Mouse (Mus musculus) heart, postnatal 14 days (tissue): ENCODE data around the gene Extl1. TPM values are rescaled to one million over a fixed set of nuclear protein-coding genes. Genes with fewer than 3 reads are reported as not detected.
A peak's percentile ranks its signal among the peaks of the same experiment; 100 is the strongest.
"Not testable (repeated sequence)": the region's sequence is repeated elsewhere in the genome, so short reads cannot be mapped to it uniquely, and the experiment has no call there.

ENCODE experiments used
- DNase-seq, 2 experiments: peaks; one replicate each; pipeline ENCODE4 v3.0.0; 2021 to 2022
- intact Hi-C: fragments of 180-260 bp; cut with DNase I; formaldehyde crosslinking; loops from one replicate; pipeline ENCODE4 v1.15.1; 2025
- long read RNA-seq, 2 experiments: library from polyadenylated mRNA; stranded (forward); transcript quantifications; one replicate each; pipeline ENCODE4 v2.0.0; 2021
- total RNA-seq, 2 experiments: library from RNA; stranded (reverse); gene quantifications; 2 replicates each; pipeline ENCODE4 v1.2.3; 2021

Gene Extl1
- total RNA-seq, result 10 to 100 TPM; 11.4 to 12.0 TPM
- long read RNA-seq, experiment 1, full-length matches to known transcripts, result 13 of 16 reads
- long read RNA-seq, experiment 1, partial matches to known transcripts, result 1 of 16 reads
- long read RNA-seq, experiment 1, other reads (novel, unspliced or antisense), result 2 of 16 reads
- long read RNA-seq, experiment 2, full-length matches to known transcripts, result 7 of 10 reads
- long read RNA-seq, experiment 2, partial matches to known transcripts, result 1 of 10 reads
- long read RNA-seq, experiment 2, other reads (novel, unspliced or antisense), result 2 of 10 reads

- DNase-seq, intact Hi-C loops: not testable (repeated sequence)
Measured at GRCm38 (mm10) chr4:134383750-134384149, at the start of gene Extl1. Gene Extl1 (minus strand): TSS chr4:134383850.

- intact Hi-C loops, result no loop called here
- no peak for DNase-seq
Measured at GRCm38 (mm10) chr4:134432686-134433360, 49.2 kb upstream of the Extl1 start.

GRCm38 (mm10) chr4:134430381-134431004 is 46.8 kb upstream of the Extl1 start:
- intact Hi-C loops, result no loop called here
- DNase-seq, result peak in 1 of 2 experiments; percentile 26

GRCm38 (mm10) chr4:134425088-134425487 is 41.4 kb upstream of the Extl1 start:
- intact Hi-C loops, result no loop called here
- DNase-seq, result no peak

GRCm38 (mm10) chr4:134423949-134424348 is 40.3 kb upstream of the Extl1 start:
- intact Hi-C loops, result no loop called here
- no peak for DNase-seq

GRCm38 (mm10) chr4:134421971-134422370 is 38.3 kb upstream of the Extl1 start:
- intact Hi-C loops, result no loop called here
- DNase-seq, result no peak

GRCm38 (mm10) chr4:134417111-134417510 is 33.5 kb upstream of the Extl1 start:
- intact Hi-C loops, result no loop called here
- no peak for DNase-seq

GRCm38 (mm10) chr4:134416602-134417001 is 33.0 kb upstream of the Extl1 start:
- no peak for DNase-seq
- intact Hi-C loops, result no loop called here

GRCm38 (mm10) chr4:134416177-134416576 is 32.5 kb upstream of the Extl1 start:
- intact Hi-C loops, result no loop called here
- DNase-seq, result peak; percentile 22 to 49

- no peak for DNase-seq
- intact Hi-C loops, result no loop called here
Measured at GRCm38 (mm10) chr4:134409286-134409685, 25.6 kb upstream of the Extl1 start.

GRCm38 (mm10) chr4:134403721-134404120 is 20.1 kb upstream of the Extl1 start:
- DNase-seq, result no peak
- intact Hi-C loops, result no loop called here

GRCm38 (mm10) chr4:134402571-134403262 is 19.1 kb upstream of the Extl1 start:
- peak; percentile 64 to 77 for DNase-seq
- intact Hi-C loops, result no loop called here

GRCm38 (mm10) chr4:134401856-134402570 is 18.4 kb upstream of the Extl1 start:
- intact Hi-C loops, result no loop called here
- DNase-seq, result no peak

- peak; percentile 69 to 73 for DNase-seq
- intact Hi-C loops, result no loop called here
Measured at GRCm38 (mm10) chr4:134401181-134401661, 17.6 kb upstream of the Extl1 start.

GRCm38 (mm10) chr4:134400206-134400605 is 16.6 kb upstream of the Extl1 start:
- intact Hi-C loops, result no loop called here
- DNase-seq, result no peak

- DNase-seq, result no peak
- intact Hi-C loops, result no loop called here
Measured at GRCm38 (mm10) chr4:134397732-134398131, 14.1 kb upstream of the Extl1 start.

GRCm38 (mm10) chr4:134397121-134397520 is 13.5 kb upstream of the Extl1 start:
- peak; percentile 71 to 82 for DNase-seq
- intact Hi-C loops, result no loop called here

- intact Hi-C loops, result loop anchor here (1.0 kb wide), 1 partner anchor 82 kb away; no protein-coding TSS in a partner anchor
- peak; percentile 90 to 94 for DNase-seq
Measured at GRCm38 (mm10) chr4:134395977-134396825, 12.6 kb upstream of the Extl1 start, which contains the start of gene Pafah2. Gene Pafah2 (plus strand): TSS chr4:134396320.

- intact Hi-C loops, result loop anchor here (1.0 kb wide), 1 partner anchor 83 kb away; no protein-coding TSS in a partner anchor
- no peak for DNase-seq
Measured at GRCm38 (mm10) chr4:134395142-134395541, 11.5 kb upstream of the Extl1 start.
